Mouse (Mus musculus): Measurements from ENCODE around the gene Mab21l2.

Gene Mab21l2

DNA sequence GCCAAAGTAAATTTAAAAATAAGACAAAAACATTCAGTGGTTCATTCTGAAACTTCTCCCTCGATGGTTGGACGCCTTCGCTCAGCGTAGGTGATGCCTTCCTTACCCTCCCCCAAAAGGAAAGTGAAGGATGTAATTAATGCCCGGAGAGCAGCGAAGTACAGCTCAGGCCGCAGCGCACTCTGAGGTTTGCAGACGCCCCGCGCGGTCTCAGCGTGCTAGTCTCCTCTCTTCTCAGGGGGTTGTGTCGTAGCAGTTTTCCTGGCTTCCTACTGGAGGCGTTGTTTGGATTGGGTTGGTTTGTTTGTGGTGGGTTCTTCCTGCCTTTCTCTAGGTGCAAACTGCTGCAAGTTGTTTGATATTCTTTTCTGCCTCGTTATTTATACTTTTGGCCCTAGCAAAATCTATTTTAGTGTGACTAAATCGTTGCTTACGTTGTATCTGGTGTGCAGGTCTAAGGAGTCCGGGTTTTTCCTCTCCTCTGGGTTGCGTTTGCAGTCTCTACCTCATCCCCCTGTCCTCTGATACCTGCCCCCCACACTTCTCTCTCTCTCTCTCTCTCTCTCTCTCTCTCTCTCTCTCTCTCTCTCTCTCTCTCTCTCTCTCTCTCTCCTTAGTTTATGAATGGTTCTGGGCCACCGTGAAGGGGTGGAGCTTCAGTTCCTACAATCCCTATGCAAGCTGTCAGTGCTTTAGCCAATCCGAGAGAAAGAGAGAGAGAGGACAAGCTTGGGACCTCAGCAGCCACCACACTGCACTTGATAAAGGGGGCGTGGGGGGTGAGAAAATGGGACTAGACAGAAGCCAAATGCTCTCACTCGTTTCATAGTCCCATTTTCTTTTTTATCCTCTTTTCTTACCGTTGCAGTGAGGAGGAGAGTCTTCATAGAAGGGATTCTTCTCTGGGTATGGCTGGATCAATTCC lies at the start of gene Mab21l2:
Gene Mab21l2, minus strand, starts transcription at position 539 of the 925 bp plus-strand sequence.
- in situ Hi-C loops (cut with MboI, MseI), result loop anchor here (5.0 kb wide), 1 partner anchor 459 kb away; no protein-coding TSS in a partner anchor

DNA sequence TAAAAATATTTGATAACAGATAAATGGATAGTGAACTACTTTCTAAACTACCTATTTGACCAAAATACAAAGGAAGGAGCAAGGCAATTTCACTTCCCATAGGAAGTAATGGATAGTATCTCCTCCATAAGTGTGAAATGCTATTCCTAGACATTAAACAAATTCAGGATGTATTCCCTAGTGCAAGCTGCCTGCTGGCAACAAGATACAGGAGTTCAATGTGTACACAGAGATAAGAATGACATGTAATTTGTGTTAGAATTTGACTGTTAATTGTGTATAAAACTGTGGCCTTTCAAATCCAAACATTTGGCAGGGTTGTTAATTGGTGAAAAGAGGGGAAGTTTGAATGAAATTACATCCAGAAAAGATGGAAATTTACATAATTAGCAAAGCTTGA lies 26.9 kb upstream of the Mab21l2 start:
- in situ Hi-C loops (cut with MboI, MseI), result no loop called here

DNA sequence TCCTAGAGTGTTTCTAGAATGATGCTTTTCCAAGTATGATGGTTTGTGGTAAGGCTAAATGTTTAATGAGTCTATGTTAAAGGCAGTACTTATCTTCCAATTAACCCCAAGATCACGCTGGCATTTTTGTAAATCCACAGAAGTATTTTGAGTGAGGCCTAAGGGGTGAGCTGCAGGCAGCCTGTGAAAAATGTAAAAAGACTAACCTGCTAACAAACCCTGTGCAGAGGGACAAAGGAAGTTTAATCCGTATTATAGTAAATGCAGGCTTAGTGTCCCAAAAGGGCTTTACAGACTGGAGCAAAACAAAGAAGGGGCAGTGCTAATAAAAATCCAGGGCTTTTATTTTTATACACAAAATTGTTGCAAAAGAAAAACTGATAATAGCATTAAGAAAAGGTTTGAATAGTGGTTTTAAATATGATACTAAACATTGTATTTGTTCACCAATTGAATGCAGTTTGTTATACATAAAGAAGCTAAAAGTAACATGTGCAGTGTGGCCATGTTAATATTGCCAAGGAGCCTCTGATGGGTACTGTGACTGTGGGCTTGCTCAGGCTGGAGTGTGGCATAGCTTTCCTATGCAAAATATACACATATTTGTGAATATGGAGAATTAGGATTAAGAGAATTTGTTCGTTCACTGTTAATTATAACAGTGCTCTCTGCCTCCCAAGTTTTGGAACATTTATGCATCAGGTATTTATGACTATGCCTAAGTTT lies 24.3 kb upstream of the Mab21l2 start:
- in situ Hi-C loops (cut with MboI, MseI), result no loop called here

DNA sequence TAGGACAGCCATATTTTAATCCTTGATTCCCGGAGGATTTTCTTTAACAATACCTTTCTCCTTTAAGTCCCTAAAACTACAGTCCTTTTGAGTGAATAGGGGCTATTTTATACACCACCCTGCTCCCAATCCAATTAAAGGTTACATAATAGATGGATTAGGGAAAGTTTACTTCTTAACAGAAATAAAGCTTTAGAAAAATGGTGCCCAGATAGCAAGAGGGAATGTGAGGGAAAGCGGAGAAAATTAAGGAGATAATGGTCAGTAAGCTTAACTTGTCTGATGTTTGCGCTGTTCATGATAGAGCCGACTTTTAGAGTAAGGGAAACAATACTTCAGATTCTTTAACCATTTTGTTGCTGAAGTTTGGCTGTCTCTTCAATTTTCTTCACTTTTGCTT lies 23.1 kb upstream of the Mab21l2 start:
- in situ Hi-C loops (cut with MboI, MseI), result no loop called here

DNA sequence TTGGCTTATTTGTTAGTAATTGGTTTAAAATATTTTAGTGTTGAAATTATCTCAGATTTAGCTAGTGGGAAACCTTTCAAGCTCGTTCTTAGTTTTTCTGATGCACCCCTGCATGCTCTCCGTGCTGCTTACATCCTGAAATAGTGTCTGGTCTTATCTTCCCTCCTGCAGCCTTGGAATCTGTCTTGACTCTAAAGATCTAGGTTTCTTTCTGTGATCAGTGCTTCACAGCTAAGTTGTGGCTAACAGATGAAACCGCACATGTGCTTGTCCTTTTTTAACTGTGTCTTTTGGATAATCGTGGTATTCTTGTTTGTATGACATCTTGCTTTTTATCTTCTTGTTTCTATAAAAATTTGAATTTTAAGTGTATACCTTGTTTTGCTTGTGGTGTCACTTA lies 18.9 kb upstream of the Mab21l2 start:
- in situ Hi-C loops (cut with MboI, MseI), result no loop called here

DNA sequence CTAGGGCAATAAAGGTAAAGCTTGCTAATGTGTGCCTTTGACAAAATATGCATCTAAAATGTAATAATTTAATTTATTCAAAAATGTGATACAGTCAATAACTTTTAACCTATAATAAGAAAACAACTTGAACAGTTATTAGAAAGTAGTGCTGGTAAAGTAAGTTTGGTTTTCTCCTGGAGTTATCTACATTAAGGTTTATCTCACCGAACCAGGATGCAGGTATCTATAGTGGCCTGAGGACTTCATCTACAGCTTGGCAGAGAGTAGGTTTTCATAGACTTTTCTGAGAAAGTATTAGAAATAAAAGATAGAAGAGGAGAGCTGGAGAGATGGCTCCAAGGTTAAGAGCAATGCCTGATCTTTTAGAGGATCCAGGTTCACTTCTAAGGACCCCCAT lies 13.0 kb upstream of the Mab21l2 start:
- in situ Hi-C loops (cut with MboI, MseI), result no loop called here

DNA sequence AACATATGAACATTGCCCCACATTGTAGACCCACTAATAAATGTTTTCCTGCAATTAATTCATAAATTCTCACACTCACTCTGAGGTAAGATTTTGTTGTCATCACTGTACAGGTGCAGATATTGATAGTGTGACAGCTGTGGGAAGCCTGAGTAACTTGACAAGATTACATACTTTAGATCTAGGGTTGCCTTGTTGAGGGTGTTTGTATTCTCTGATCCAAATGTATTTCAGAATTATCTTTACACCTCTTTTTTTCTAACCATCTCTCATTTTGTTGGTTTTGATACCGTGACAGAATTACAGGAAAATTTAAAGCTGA lies 12.6 kb upstream of the Mab21l2 start:
- in situ Hi-C loops (cut with MboI, MseI), result no loop called here

DNA sequence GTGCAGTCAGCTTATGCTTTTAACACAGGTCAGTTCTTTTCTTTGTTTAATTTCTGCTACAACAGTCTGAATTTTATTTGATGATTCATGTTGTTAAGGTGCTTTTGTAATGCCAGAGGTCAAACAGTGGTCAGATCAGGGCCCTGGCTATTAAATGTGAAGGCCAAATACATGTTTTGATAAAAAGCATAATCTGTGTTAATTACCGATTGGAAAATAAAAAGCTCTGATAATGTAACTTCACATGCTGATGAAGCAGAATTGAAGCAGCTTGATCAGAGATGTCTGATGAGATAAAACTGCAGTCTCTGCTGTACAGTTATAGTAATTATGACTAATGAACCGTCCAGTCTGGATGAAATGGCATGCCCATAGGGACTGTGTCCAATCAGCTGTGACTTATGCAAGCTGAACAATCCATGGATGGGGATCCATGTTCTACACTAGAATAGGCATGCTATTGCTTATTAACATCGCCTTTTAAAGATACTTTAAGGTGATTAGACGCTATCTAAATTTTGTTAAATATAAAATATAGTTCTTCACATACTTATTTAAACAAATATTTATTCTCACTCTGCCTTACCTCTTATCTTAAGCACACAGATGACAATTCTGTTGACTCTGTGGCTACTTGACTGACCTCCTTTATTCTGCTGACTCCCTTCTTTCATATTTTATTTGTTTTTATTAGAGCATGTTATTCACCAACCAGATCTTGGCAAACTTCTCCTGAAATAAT lies 12.0 kb upstream of the Mab21l2 start:
- in situ Hi-C loops (cut with MboI, MseI), result no loop called here

DNA sequence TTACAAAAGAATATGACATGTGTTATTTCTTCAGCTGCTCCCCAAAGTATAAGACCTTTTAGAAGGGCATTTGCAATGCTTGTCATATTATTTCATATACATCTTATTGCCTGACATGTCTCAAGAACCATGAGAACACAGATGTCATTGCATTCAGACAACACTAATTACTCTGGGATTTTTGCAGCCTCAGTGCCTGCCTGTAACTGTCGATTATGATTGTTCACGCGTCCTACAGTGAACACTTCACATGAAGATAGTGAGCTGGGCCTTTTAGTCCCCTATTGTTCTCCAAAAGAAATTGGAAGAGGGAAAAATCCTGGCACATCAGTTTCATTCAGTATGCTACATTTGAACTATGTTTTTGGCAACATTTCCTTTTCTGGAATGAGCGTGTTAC lies 11.2 kb upstream of the Mab21l2 start:
- in situ Hi-C loops (cut with MboI, MseI), result no loop called here

DNA sequence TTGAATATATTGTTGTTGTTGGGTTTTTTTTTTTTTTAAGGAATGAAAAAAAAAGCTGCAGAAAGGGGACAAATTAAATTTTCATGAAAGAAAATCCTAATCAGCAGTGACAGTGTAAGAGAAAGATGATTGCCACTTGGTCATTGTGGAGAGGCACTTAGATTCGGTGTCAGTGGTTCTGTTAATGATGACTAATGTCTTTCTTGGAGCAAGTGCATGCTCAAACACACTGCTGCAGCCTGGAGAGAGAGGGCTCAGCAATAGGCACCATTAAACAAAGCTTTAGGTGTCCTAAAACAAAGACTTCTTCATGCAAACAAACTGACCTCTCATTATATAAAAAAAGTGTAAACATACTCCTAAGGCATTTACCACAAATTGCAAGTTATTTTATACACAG lies 10.5 kb upstream of the Mab21l2 start:
- in situ Hi-C loops (cut with MboI, MseI), result no loop called here

DNA sequence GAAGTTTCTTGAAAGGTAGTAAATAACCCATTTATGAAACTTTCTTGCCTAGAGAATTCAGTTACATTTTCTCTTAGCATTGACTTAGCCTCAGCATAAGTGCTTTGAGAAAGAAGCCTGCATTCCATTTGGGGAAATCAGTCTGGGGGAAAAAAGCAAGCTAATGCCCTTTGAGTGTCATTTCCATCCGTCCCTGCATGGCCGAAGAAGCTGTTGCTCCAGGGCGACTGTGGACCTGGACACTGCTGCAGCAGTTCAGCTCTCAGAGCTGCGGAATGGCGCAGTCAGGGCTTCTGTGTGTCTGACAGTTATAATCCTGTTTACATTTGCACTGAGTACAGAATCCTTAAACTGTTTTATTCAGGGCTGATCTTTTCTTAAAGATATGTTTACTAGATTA lies 3.7 kb upstream of the Mab21l2 start:
- in situ Hi-C loops (cut with MboI, MseI), result no loop called here

DNA sequence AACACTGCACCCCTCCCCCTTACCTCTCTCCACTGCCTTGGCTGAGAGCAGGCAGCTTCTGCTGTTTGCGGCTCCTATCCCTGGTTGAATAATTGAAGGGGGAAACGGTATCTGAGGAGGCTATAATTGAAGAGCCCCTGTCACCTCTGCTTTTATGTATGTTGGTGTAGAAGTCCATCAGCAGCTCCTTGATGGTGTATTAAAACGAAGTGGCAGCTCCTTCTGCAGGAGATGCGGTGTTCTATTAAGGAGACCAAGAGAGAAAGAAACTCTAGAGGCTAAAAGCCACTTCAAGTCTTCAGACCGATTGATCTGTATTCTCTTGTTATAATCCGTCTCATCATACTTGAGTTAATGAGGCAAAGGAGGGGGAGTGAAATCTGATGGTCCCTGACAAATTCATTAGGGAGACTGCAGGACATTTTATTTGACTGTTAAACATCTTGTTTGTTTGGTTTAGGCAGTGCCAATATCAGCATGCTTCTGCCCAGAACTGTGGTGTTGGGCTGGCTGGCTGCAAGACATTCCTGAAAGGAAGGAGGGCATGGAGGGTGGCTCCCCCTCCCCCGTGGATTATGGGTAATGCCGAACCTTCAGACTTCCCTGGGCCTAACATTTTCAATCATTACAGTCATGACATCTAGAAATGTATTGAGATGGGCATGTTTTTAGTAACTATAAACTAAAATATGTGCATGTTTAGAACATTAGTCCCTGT lies 2.7 kb upstream of the Mab21l2 start:
- in situ Hi-C loops (cut with MboI, MseI), result no loop called here

DNA sequence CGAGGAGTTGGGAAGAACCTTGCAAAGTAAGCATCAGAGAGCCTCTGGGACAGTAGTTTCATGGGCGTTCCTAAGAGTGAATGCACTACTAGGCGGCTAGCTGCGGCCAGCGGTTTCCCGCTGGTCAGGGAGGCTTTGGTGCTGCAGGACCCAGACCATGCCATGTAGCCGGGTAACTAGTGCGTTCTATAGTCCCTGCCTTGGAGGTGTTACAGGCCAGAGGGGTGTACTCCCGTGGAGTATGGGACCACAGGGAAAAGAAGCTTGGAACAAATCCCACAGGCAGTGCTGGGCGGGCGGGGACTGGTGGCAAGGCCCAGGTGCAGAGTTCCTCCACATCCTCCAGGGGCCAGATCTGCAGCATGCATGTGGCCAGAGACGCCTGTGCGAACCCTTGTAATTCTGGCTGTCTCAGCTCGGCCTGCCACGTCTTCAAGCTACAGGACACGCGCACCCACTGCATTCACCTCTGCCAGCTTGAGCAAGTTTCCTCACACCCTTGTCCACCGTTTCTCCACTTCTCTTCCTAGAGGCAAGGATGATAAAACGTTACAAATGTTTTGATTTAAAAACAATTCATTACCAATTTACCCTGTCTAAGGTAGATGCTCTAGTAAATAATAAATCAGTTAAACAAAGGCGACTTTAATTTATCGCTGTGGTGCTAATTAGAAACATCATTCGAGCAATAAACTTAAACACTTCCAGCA lies 2.0 kb upstream of the Mab21l2 start:
- in situ Hi-C loops (cut with MboI, MseI), result no loop called here

DNA sequence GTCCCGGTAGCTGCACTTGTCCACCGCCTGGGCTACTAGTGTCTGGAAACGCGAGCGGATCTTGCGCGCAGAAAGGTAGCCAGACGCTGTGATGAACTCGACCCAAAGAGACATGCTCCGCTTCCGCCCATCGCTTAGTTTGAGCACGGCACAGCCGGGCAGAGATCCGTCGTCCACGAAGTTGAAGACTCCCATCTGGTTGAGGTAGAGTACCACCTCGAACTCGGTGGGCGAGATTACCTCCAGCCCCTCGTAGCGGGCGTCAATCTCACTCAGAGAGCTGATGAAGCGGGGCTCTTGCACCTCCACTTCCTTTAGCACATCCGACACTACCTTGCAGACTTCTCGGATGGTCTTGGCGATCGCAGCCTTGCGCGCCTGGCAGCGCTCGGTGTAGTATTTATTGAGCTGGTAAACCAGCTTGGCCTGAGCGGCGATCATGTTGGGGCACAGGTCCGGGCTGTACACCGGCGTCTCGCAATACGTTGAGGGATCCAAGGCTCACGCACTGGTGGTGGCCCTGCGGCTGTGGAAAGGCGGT lies 1.1 kb downstream of the Mab21l2 start:
- in situ Hi-C loops (cut with MboI, MseI), result loop anchor here (5.0 kb wide), 1 partner anchor 460 kb away; no protein-coding TSS in a partner anchor

DNA sequence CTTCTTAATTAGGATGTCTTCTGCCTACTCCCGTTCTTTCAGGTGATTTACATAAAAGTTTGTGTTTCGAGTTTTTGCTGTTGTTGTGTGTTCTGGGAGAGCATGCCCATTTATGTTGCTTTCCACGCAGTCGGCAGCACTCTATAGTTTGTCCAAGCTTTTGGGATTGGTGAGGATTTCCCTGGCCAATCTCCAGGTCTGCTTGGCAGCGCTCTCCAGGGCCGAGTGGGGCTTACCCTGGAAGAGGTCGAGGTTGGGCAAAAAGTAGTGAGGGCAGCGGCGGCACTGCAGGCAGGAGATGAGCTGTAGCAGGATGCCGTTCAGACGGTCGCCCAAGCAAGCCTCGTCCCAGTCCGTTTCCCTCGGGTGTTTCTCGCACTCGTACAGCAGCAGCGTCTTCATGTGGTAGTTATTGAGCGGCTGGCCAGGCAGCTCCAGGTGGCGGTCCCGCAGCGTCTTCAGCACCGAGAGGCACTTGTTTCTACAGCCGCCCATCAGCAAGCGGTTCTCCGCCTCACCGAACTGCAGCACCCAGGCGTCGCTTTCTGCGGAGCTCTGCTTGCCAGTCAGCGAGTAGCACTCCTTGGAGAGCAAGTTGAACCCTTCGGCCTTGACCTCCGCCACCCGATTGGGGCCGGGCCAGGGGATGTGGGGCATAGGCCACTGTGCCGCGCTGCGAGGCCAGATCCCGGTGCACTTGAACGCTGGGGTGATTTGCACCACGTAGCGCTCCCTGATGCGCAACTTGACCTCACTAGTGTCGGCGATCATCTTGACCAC lies 1.8 kb downstream of the Mab21l2 start:
- in situ Hi-C loops (cut with MboI, MseI), result loop anchor here (5.0 kb wide), 1 partner anchor 461 kb away; no protein-coding TSS in a partner anchor

DNA sequence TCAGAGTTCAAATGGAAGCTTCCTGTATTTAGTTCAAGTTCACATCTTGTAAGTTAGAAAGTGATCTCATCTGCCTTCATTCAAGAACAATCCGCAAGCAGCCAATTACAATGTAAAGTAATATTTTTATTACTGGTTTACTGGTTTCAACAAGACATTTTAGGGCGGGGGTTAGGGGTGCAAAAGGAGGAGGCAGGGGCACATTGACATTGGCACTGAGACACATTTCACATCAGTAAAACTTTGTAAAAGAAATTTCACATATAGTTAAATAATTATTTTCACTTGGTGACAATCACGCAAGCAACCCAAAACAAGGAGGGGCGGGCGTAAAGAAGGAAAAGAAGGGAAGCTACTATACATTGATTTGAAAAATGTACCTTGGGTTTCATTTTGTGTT lies 2.5 kb downstream of the Mab21l2 start:
- in situ Hi-C loops (cut with MboI, MseI), result loop anchor here (5.0 kb wide), 1 partner anchor 461 kb away; no protein-coding TSS in a partner anchor

DNA sequence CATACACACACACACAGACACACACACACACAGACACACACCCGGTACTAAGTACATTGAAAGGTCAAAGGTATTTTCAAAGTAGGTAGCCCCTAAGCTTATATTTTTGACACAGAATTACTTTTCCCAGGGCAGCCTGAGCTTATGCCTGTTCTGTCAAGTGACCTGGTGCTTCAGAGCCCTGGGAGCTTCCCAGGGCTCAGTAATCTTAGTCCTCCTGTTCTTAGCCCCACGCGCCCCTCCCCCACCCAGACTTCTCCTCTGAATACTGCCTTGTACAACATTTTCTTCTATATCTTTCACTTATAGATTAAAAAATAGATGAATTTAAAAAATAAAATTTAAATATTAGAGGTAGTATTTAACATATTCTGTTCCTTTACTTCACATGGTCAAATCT lies 3.6 kb downstream of the Mab21l2 start:
- in situ Hi-C loops (cut with MboI, MseI), result loop anchor here (5.0 kb wide), 1 partner anchor 463 kb away; no protein-coding TSS in a partner anchor

DNA sequence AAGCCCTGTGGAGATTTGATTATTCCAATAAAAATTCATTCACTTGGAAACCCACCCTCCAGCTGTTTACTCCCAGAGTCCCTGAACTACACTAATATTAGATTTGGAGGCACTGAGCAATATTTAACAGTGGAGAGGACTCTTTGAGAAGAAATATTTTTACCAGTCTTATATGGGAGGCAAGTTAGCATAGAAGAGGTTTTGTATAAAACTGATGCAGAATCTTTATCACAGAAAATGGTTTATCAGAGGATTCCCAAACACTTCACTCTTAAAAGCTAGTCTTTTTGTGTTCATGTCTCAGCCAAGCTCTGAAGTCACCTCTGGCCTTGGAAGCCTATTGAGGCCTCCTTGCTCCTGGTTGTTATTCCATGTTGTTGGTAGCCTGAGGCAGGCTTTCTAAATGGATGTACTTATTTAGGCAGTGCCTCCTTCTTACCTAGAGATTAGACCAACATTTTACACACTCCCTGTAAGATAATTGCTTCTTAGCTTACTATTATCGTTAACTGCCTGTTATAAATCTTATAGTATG lies 6.5 kb downstream of the Mab21l2 start:
- in situ Hi-C loops (cut with MboI, MseI), result no loop called here

DNA sequence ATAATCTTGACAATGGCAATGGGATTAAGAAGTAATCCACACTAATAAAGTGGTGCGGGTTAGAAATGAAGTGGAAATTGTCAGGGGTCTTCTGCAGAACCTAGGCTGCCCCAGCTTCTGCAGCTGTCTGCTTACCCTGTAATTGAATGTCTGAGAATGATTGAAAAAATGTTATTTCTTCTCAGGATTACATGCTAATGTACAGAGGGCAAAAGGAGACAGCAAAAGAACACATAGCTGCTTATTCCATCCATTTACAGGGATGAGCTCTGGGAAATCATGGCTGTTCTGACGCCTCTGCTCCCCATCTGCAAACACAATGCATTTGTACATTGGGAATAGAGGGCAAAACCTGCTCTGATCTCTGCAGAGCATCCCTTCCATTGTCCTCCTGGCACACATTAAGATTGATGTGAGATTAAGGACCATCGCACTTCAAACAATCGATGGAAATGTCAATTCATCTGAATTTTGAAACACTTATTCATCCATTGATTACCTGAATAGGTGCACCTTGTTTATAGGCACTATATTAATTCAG lies 7.3 kb downstream of the Mab21l2 start:
- in situ Hi-C loops (cut with MboI, MseI), result no loop called here

Data from T-helper 1 cell (primary cell).